Mouse (Mus musculus): Measurements from ENCODE around the gene Fadd. TPM values are rescaled to one million over a fixed set of nuclear protein-coding genes. Genes with fewer than 3 reads are reported as not detected.
A peak's percentile ranks its signal among the peaks of the same experiment; 100 is the strongest.

Fadd gene
- total and polyA plus RNA-seq, 2 experiments from 2014 or later: 2.7 to 3.0 TPM

DNA sequence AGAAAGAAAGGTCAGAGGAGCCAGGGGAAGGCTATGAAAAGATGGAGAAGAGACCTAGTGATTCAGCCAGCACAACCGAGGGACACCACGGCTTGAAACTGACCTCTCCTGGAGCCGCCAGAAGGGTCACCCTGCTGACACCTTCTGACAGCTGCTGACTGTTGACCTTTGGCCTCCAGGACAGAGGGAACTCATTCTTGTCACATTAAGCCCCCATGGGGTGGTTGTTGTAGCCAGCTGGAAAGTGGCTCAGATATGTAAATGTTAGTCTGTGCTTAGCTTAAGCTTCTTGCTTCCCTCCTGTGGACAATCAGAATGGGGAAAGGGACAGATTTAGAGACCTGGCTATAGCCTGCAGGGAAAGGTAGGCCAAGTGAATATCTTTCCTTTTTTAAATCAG lies 20.2 kb downstream of the Fadd start:
- no peak for TF ChIP-seq CTCF (IDR thresholded peaks at IDR 0.05; ENCODE audit: low read depth)
- Histone ChIP-seq H3K4me3 (ENCODE audit: low read depth, low read length) (no peak overlapping the region), H3K4me1 (ENCODE audit: insufficient read depth) (no peaks in the 10 kb centered on the region), H3K9me3 (ENCODE audit: low read length) (no peaks in the 10 kb centered on the region), H3K9ac (no peak overlapping the region), H3K27ac (ENCODE audit: low read depth, low read length) (no peak overlapping the region), H3K36me3 (ENCODE audit: insufficient read depth) (no peaks in the 10 kb centered on the region), H3K27me3 (ENCODE audit: insufficient read depth, low read length) (no peaks in the 10 kb centered on the region), H3K4me2 (ENCODE audit: low read depth) (no peak overlapping the region)
- WGBS: 5% methylated on average over 3 of the region's 3 CpGs
- ATAC-seq: no peak
- DNase-seq: no peak

DNA sequence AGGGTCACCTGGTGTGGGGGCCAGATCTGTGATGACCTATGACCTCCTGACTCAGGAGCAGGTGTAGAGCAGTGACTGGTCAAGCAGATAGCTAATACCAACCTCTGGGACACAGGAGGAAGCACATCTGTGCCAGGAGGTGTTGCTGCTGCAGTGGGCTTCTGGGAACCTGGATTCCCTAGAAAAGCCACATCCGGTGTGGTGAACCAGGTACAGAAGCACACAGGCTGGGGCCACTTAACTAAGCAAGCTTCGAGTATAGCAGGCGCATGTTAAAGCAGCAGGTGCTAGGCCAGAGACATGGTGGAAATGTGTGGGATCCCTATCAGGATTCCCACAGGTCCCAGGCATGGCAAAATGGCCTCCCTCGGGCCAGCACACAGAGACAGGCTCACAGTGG lies 21.7 kb downstream of the Fadd start:
- 90% methylated on average over 4 of the region's 4 CpGs for WGBS
- H3K4me3 ChIP-seq (ENCODE audit: low read depth, low read length): no peak overlapping the region
- no peak for ATAC-seq
- DNase-seq: no peak
- H3K9me3 ChIP-seq (ENCODE audit: low read length): no peaks in the 10 kb centered on the region
- no peak overlapping the region for H3K9ac ChIP-seq
- H3K27me3 ChIP-seq (ENCODE audit: insufficient read depth, low read length): no peaks in the 10 kb centered on the region
- H3K36me3 ChIP-seq (ENCODE audit: insufficient read depth): no peaks in the 10 kb centered on the region
- H3K4me2 ChIP-seq (ENCODE audit: low read depth): no peak overlapping the region
- no peak for TF ChIP-seq CTCF (IDR thresholded peaks at IDR 0.05; ENCODE audit: low read depth)
- no peak overlapping the region for H3K27ac ChIP-seq (ENCODE audit: low read depth, low read length)
- H3K4me1 ChIP-seq (ENCODE audit: insufficient read depth): no peaks in the 10 kb centered on the region

DNA sequence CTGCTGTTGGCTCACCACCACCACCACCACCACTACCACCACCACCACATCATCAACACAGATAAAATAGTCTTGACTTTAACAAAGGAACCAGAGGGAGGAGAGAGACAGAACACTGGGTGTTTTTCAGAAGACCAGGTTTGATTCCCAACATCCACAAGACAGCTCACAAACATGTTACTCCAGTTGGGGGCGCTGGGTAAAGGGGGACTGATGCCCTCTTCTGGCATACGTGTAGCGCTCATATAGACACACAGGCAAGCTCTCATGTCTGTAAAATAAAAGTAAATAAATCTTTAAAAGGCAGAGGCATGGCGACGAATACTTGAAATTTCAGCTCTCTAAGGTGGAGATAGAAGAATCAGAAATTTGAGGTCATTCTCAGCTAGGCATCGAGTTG lies 23.7 kb downstream of the Fadd start:
- Histone ChIP-seq H3K4me3 (ENCODE audit: low read depth, low read length) (no peak overlapping the region), H3K36me3 (ENCODE audit: insufficient read depth) (no peaks in the 10 kb centered on the region), H3K9ac (no peak overlapping the region), H3K4me2 (ENCODE audit: low read depth) (no peak overlapping the region), H3K4me1 (ENCODE audit: insufficient read depth) (peaks cover 5% of the 10 kb centered on the region; the same call in 1 of the 2 replicates), H3K27me3 (ENCODE audit: insufficient read depth, low read length) (no peaks in the 10 kb centered on the region), H3K27ac (ENCODE audit: low read depth, low read length) (no peak overlapping the region), H3K9me3 (ENCODE audit: low read length) (no peaks in the 10 kb centered on the region)
- 47% methylated on average over 6 of the region's 6 CpGs for WGBS
- ATAC-seq: no peak
- 0 out of 2 replicates have a peak, but pooled peaks have one; percentile 30 for TF ChIP-seq CTCF (IDR thresholded peaks at IDR 0.05; ENCODE audit: low read depth)
- DNase-seq: no peak

DNA sequence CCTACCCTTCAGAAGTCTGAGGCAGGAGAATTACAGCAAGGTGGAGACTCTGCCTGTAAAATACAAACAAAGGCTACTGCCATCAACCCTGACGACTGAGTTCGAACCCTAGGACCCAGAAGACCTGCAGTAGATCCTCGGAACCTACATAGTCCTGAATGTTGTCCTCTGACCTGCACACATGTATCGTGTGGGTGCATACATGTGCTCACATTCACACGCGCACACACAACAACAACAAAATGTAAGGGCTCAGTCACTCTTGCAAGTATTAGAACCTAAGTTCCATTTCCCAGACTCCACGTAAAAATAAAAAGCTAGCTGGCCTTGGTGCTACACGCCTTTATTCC lies 28.2 kb downstream of the Fadd start:
- no peaks in the 10 kb centered on the region for H3K9me3 ChIP-seq (ENCODE audit: low read length)
- peak overlapping the region; percentile 94 for H3K9ac ChIP-seq
- no peak; the same call in 1 of the 2 replicates for ATAC-seq
- H3K4me2 ChIP-seq (ENCODE audit: low read depth): peak overlapping the region; percentile 85
- H3K27ac ChIP-seq (ENCODE audit: low read depth, low read length): peak overlapping the region; percentile 50; the same call in 1 of the 2 replicates
- H3K4me3 ChIP-seq (ENCODE audit: low read depth, low read length): peak overlapping the region; percentile 98
- DNase-seq: no peak
- no peak for TF ChIP-seq CTCF (IDR thresholded peaks at IDR 0.05; ENCODE audit: low read depth)
- H3K36me3 ChIP-seq (ENCODE audit: insufficient read depth): peaks cover 20% of the 10 kb centered on the region; the same call in 1 of the 2 replicates
- WGBS: 16% methylated on average over 8 of the region's 8 CpGs
- no peaks in the 10 kb centered on the region for H3K27me3 ChIP-seq (ENCODE audit: insufficient read depth, low read length)
- H3K4me1 ChIP-seq (ENCODE audit: insufficient read depth): peaks cover 12% of the 10 kb centered on the region; the same call in 1 of the 2 replicates

DNA sequence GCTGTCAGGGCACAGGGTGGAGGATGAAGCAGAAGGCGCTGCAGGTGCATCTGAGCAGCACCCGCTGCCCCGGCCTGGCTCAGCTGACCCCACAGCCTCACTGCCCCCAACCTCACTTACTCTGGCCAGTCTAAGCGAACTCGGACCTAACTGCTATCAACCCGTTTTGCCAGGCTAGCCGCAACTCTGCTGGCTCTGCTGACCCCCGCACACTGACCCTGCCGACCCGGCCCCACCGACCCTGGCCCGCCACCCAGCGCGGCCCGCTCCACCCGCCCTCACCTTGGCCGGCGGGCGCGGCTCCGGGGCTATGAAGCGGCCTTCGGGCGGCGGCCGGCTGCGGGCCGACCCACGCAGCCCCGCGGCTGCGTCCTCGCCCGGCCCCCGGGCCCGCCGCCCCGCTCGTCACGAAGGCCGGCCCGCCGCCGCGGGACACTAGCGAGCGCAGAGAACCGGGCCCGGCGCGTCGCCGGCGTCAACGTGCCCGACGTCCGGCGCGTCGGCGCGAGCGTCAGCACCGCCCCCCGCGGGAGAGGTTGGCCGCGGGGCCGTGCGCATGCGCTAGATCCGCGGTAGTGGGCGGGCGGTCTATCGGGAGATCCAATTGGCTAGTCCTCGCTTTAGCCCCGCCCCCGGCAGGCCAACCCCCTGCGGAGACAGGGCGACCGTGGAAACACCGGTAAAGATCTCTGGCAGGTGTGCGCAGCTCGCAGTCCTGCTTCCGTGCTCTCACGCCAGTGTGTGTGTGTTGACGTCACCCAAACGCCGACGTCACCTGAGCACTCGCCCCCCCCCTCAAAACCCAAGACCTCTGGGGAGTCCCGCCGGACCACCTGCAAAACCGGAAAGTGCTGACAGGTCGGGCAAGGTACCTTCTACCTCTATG lies 28.8 kb downstream of the Fadd start, which contains the start of gene Ppfia1:
Gene Ppfia1, minus strand, starts transcription at position 493 of the 886 bp plus-strand sequence.
- peak within 1 kb of the TSS; percentile 94 for H3K9ac ChIP-seq
- peak; percentile 99 for DNase-seq
- 2% methylated on average over 85 of the region's 97 CpGs for WGBS
- ATAC-seq: peak; percentile 97
- peaks cover 20% of the 10 kb centered on the region; the same call in 1 of the 2 replicates for H3K36me3 ChIP-seq (ENCODE audit: insufficient read depth)
- H3K27ac ChIP-seq (ENCODE audit: low read depth, low read length): peak within 1 kb of the TSS; percentile 71; the same call in 1 of the 2 replicates
- no peak for TF ChIP-seq CTCF (IDR thresholded peaks at IDR 0.05; ENCODE audit: low read depth)
- no peaks in the 10 kb centered on the region for H3K9me3 ChIP-seq (ENCODE audit: low read length)
- H3K4me3 ChIP-seq (ENCODE audit: low read depth, low read length): peak within 1 kb of the TSS; percentile 98
- peak within 1 kb of the TSS; percentile 85 for H3K4me2 ChIP-seq (ENCODE audit: low read depth)
- peaks cover 12% of the 10 kb centered on the region; the same call in 1 of the 2 replicates for H3K4me1 ChIP-seq (ENCODE audit: insufficient read depth)
- H3K27me3 ChIP-seq (ENCODE audit: insufficient read depth, low read length): no peaks in the 10 kb centered on the region

DNA sequence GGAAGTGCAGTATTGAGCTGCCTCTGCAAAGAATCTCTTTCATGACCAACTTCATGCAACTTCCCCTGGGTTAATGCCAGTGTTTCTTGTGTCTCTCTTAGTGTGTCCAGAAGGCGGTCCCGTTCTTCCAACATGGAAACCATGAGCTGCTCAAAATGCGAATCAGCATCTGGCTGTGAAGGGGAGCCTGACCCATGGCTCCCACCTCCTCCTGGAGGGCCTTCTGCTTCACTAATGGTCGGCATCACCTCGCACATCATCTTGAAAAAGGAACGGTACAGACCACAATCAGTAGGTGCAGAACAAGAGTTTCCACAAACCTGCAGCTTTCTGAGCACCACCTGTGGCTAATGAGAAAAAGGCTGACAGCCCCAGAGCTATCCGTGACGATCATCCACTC lies 30.0 kb downstream of the Fadd start:
- H3K9me3 ChIP-seq (ENCODE audit: low read length): no peaks in the 10 kb centered on the region
- peak overlapping the region; percentile 94; the same call in 1 of the 2 replicates for H3K9ac ChIP-seq
- peaks cover 20% of the 10 kb centered on the region; the same call in 1 of the 2 replicates for H3K36me3 ChIP-seq (ENCODE audit: insufficient read depth)
- DNase-seq (no peak), ATAC-seq (no peak)
- H3K4me3 ChIP-seq (ENCODE audit: low read depth, low read length): 0 out of 2 replicates have a peak overlapping the region, but pooled peaks have one; percentile 98
- WGBS: 88% methylated on average over 8 of the region's 8 CpGs
- peak overlapping the region; percentile 85 for H3K4me2 ChIP-seq (ENCODE audit: low read depth)
- no peak for TF ChIP-seq CTCF (IDR thresholded peaks at IDR 0.05; ENCODE audit: low read depth)
- H3K27me3 ChIP-seq (ENCODE audit: insufficient read depth, low read length): no peaks in the 10 kb centered on the region
- H3K4me1 ChIP-seq (ENCODE audit: insufficient read depth): peaks cover 12% of the 10 kb centered on the region; the same call in 1 of the 2 replicates
- no peak overlapping the region for H3K27ac ChIP-seq (ENCODE audit: low read depth, low read length)

DNA sequence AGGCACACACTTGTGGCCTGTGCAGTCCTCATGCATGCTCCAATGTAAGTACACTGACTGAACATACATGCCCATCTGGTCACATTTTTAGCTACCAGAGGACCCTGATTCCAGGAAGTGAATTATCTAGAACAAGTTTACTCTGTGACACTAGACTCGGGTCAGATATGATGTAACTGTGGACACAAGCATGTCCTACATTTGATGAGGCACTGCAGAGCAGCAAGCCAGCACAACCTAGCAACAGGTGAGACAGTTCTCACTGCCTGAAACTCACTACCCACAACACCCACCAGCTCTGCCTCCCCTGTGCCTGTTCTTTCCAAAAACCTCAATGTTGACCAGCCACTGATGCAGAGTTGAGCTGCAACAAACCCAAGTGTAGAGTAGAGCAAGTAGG lies 31.5 kb downstream of the Fadd start:
- Histone ChIP-seq H3K27me3 (ENCODE audit: insufficient read depth, low read length) (no peaks in the 10 kb centered on the region), H3K4me1 (ENCODE audit: insufficient read depth) (peaks cover 12% of the 10 kb centered on the region; the same call in 1 of the 2 replicates), H3K27ac (ENCODE audit: low read depth, low read length) (no peak overlapping the region), H3K9ac (no peak overlapping the region), H3K36me3 (ENCODE audit: insufficient read depth) (peaks cover 20% of the 10 kb centered on the region; the same call in 1 of the 2 replicates), H3K4me2 (ENCODE audit: low read depth) (no peak overlapping the region), H3K4me3 (ENCODE audit: low read depth, low read length) (no peak overlapping the region), H3K9me3 (ENCODE audit: low read length) (no peaks in the 10 kb centered on the region)
- no peak for ATAC-seq
- DNase-seq: no peak
- 92% methylated on average over 1 of the region's 1 CpGs for WGBS
- no peak for TF ChIP-seq CTCF (IDR thresholded peaks at IDR 0.05; ENCODE audit: low read depth)

All from forebrain, postnatal 0 days (tissue).